Mouse (Mus musculus): ENCODE results near the gene Sptb. TPM values are rescaled to one million over a fixed set of nuclear protein-coding genes. Genes with fewer than 3 reads are reported as not detected.

Gene Sptb
- total RNA-seq, 2 experiments from 2014 or later: 119 to 124 TPM

GRCm38 (mm10) chr12:76547409-76548081, 162.8 kb downstream of the Sptb start:
- no peak for DNase-seq (ENCODE audit: extremely low spot score in 1 of 2, low spot score in 1 of 2)

- peak; percentile 25 to 39 for DNase-seq (ENCODE audit: extremely low spot score in 1 of 2, low spot score in 1 of 2)
Observed at GRCm38 (mm10) chr12:76546383-76547276, 163.7 kb downstream of the Sptb start.

- peak in 1 of 2 experiments; percentile 19 for DNase-seq (ENCODE audit: extremely low spot score in 1 of 2, low spot score in 1 of 2)
Observed at GRCm38 (mm10) chr12:76545786-76546370, 164.5 kb downstream of the Sptb start.

GRCm38 (mm10) chr12:76541879-76542278, 168.5 kb downstream of the Sptb start:
- DNase-seq (ENCODE audit: extremely low spot score in 1 of 2, low spot score in 1 of 2): no peak

GRCm38 (mm10) chr12:76541475-76541874, 168.9 kb downstream of the Sptb start:
- no peak for DNase-seq (ENCODE audit: extremely low spot score in 1 of 2, low spot score in 1 of 2)

- no peak for DNase-seq (ENCODE audit: extremely low spot score in 1 of 2, low spot score in 1 of 2)
Observed at GRCm38 (mm10) chr12:76540701-76541221, 169.6 kb downstream of the Sptb start.

GRCm38 (mm10) chr12:76540169-76540568, 170.2 kb downstream of the Sptb start:
- DNase-seq (ENCODE audit: extremely low spot score in 1 of 2, low spot score in 1 of 2): no peak

- DNase-seq (ENCODE audit: extremely low spot score in 1 of 2, low spot score in 1 of 2): no peak
Observed at GRCm38 (mm10) chr12:76537434-76537833, 172.9 kb downstream of the Sptb start.

- no peak for DNase-seq (ENCODE audit: extremely low spot score in 1 of 2, low spot score in 1 of 2)
Observed at GRCm38 (mm10) chr12:76536591-76537153, 173.7 kb downstream of the Sptb start.

- no peak for DNase-seq (ENCODE audit: extremely low spot score in 1 of 2, low spot score in 1 of 2)
Observed at GRCm38 (mm10) chr12:76535471-76535900, 174.9 kb downstream of the Sptb start.

- DNase-seq (ENCODE audit: extremely low spot score in 1 of 2, low spot score in 1 of 2): no peak
Observed at GRCm38 (mm10) chr12:76534641-76535283, 175.6 kb downstream of the Sptb start.

- no peak for DNase-seq (ENCODE audit: extremely low spot score in 1 of 2, low spot score in 1 of 2)
Observed at GRCm38 (mm10) chr12:76534233-76534632, 176.1 kb downstream of the Sptb start.

GRCm38 (mm10) chr12:76533377-76534222, 176.7 kb downstream of the Sptb start:
- peak; percentile 24 to 44 for DNase-seq (ENCODE audit: extremely low spot score in 1 of 2, low spot score in 1 of 2)

GRCm38 (mm10) chr12:76532926-76533376, 177.4 kb downstream of the Sptb start:
- DNase-seq (ENCODE audit: extremely low spot score in 1 of 2, low spot score in 1 of 2): no peak

GRCm38 (mm10) chr12:76531986-76532925, 178.1 kb downstream of the Sptb start:
- no peak for DNase-seq (ENCODE audit: extremely low spot score in 1 of 2, low spot score in 1 of 2)

- DNase-seq (ENCODE audit: extremely low spot score in 1 of 2, low spot score in 1 of 2): no peak
Observed at GRCm38 (mm10) chr12:76530580-76531139, 179.7 kb downstream of the Sptb start, which contains the start of gene Plekhg3. Gene Plekhg3, plus strand, starts transcription at chr12:76530891.
